Mouse (Mus musculus) ES-E14 (cell line): ENCODE results near the gene Rap1gap2. TPM values are rescaled to one million over a fixed set of nuclear protein-coding genes. Genes with fewer than 3 reads are reported as not detected.

ENCODE experiments used
- DNase-seq: peaks from one replicate; pipeline ENCODE4 v3.0.0-alpha.2; 2013; ENCODE audit warnings: low read depth, low spot score
- H3K27ac ChIP-seq: 2 replicates; pipeline ENCODE4 v1.5.1; 2012; ENCODE audit warnings: low read depth, mild to moderate bottlenecking, low read length, moderate library complexity, mixed read lengths; ENCODE audit not compliant: poor library complexity, insufficient read depth, severe bottlenecking
- H3K36me3 ChIP-seq: 2 replicates; pipeline ENCODE4 v1.6.1; 2012; ENCODE audit warnings: mild to moderate bottlenecking, low read length, moderate library complexity, mixed read lengths; ENCODE audit not compliant: control insufficient read depth, poor library complexity, insufficient read depth, severe bottlenecking
- H3K4me1 ChIP-seq, 2 experiments: fragments of 150-350 bp in 1 of 2; sonication (generic) in 1 of 2; 2 replicates each; pipeline ENCODE4 v1.6.1; 2012; ENCODE audit warnings: low read length in 2 of 2, mild to moderate bottlenecking in 1 of 2, mixed read lengths in 1 of 2; ENCODE audit not compliant: control insufficient read depth in 2 of 2, insufficient read depth in 2 of 2, poor library complexity in 1 of 2
- H3K4me3 ChIP-seq, 2 experiments: fragments of 150-350 bp in 1 of 2; sonication (generic) in 1 of 2; 2 replicates each; pipeline ENCODE4 v1.5.1; 2012; ENCODE audit warnings: low read length in 2 of 2, low read depth in 1 of 2, mild to moderate bottlenecking in 1 of 2, mixed read lengths in 1 of 2; ENCODE audit not compliant: insufficient read depth in 1 of 2, poor library complexity in 1 of 2, severe bottlenecking in 1 of 2
- H3K9ac ChIP-seq: 2 replicates; pipeline ENCODE4 v1.6.1; 2012; ENCODE audit warnings: low read depth, mild to moderate bottlenecking, low read length, mixed read lengths; ENCODE audit not compliant: poor library complexity, insufficient read depth, severe bottlenecking
- H3K9me3 ChIP-seq: fragments of 150-350 bp; sonication (generic); 2 replicates; pipeline ENCODE4 v1.6.1; 2012; ENCODE audit warnings: low read depth, mild to moderate bottlenecking, low read length; ENCODE audit not compliant: control insufficient read depth, insufficient read depth
- CHD2 ChIP-seq: IDR thresholded peaks from 2 replicates; pipeline ENCODE4 v1.6.1; 2014; ENCODE audit warnings: mild to moderate bottlenecking, low read depth, low read length, inconsistent platforms
- HCFC1 ChIP-seq: IDR thresholded peaks from 2 replicates; pipeline ENCODE4 v1.6.1; 2012; ENCODE audit warnings: low read length, inconsistent platforms, borderline replicate concordance; ENCODE audit not compliant: insufficient read depth
- MAFK ChIP-seq: IDR thresholded peaks from 2 replicates; pipeline ENCODE4 v1.6.1; 2014; ENCODE audit warnings: mild to moderate bottlenecking, low read depth, low read length, inconsistent platforms; ENCODE audit not compliant: insufficient read depth
- ZC3H11A ChIP-seq: IDR thresholded peaks from 2 replicates; pipeline ENCODE4 v1.6.1; 2012; ENCODE audit warnings: low read depth, mild to moderate bottlenecking, inconsistent platforms, low read length, borderline replicate concordance
- ZNF384 ChIP-seq: IDR thresholded peaks from 2 replicates; pipeline ENCODE4 v1.6.1; 2012; ENCODE audit warnings: low read depth, low read length, inconsistent platforms
- in situ Hi-C, 2 experiments: fragments of 600-800 bp; cut with MboI; formaldehyde crosslinking; loops; one replicate each; pipeline ENCODE4 v1.15.1; 2025; ENCODE audit warnings: low sequenced_read_pairs in 2 of 2, inconsistent platforms in 1 of 2; ENCODE audit not compliant: unreplicated experiment in 2 of 2
- total RNA-seq: library from RNA; depleted of rRNA; stranded (reverse); fragments of 300-350 nt; gene quantifications from 2 replicates; pipeline ENCODE4 v1.2.3, GENCODE M21; 2012

Gene Rap1gap2
- total RNA-seq, 1 experiment: 2.7 TPM

DNA sequence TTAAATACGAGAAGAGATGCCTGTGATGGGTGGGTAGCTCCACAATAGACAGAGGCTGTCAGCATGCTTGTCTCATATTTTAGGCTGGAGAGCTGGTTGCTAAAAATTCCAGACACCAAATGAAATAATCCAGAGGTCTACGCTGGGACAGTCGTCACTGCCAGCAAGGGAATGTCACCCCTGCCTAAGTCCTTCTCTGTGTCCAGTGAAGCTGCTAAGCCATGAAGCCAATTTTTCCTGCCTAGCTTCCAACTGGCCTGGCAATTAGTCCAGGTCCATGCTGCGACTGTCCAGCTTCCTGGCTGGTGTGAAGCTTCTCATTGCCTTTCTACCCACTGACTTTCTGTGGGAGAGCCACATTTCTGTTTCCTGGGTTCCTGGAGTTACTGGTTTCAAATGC, 177.7 kb downstream of the Rap1gap2 start:
- Histone ChIP-seq H3K36me3 (no peaks in the 10 kb centered on the region), H3K9ac (no peak overlapping the region), H3K4me1 (no peaks in the 10 kb centered on the region), H3K9me3 (no peaks in the 10 kb centered on the region), H3K27ac (no peak overlapping the region), H3K4me3 (no peak overlapping the region)
- no peak for DNase-seq
- TF ChIP-seq CHD2: no peak
- TF ChIP-seq MAFK: no peak
- no peak for TF ChIP-seq HCFC1
- no peak for TF ChIP-seq ZNF384
- no peak for TF ChIP-seq ZC3H11A
- in situ Hi-C loops: no loop called here

DNA sequence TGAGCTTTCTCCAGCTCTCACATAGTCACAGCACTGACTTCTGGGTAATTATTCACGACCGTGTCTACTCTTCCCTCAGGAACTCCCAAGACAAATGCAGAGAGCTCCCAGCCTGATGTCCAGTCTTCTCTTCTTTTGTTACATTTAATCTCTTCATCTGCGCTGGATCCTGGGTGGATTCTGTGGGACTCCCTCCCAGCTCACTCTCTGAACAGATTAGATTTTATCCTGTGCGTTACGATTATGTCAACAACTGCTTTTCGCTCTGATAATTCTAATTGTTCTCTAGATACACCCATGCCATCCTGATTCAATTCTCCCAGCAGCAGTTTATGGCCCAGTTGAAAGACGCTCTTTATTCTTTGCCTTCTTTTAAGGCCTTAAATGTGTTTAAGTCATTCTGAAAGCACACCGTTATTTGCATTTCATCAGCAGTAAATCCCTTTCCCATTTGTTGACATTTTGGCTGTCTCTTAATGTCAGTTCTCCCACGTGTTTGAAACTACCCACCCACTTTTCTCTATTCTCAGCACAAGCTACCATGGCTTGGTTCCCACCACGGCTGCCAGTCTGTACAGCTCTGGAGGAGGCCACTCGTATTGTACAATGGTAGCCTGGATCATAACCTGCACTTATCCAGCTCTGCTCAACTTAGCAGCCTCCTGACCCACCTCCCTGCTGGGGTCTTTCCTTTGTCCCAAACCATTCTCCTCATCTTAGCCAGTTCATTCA, 180.8 kb downstream of the Rap1gap2 start:
- no peak for DNase-seq
- Histone ChIP-seq H3K27ac (no peak overlapping the region), H3K4me1 (no peaks in the 10 kb centered on the region), H3K9ac (no peak overlapping the region), H3K9me3 (no peaks in the 10 kb centered on the region), H3K4me3 (no peak overlapping the region), H3K36me3 (no peaks in the 10 kb centered on the region)
- in situ Hi-C loops: no loop called here
- TF ChIP-seq MAFK (no peak), HCFC1 (no peak), CHD2 (no peak), ZC3H11A (no peak), ZNF384 (no peak)

DNA sequence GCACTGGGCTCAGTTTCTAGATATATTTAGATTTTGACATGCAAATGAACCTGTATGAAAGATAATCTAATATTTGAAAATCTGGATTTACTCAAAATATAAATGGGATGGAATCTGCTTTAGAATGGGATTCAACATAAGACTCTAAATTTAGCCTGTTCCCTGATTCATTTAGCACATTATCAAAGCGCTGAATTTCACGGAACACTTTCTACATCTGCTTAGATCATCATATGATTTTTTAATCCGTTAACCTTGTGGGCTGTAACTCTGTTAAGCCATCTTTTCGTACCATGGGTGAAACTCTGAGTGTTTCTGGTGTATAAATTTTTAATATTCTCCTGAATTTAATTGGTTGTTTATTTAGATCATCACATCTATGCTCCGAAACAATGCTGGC, 184.4 kb downstream of the Rap1gap2 start:
- Histone ChIP-seq H3K9me3 (no peaks in the 10 kb centered on the region), H3K27ac (no peak overlapping the region), H3K9ac (no peak overlapping the region), H3K4me3 (no peak overlapping the region), H3K4me1 (no peaks in the 10 kb centered on the region), H3K36me3 (no peaks in the 10 kb centered on the region)
- in situ Hi-C loops: no loop called here
- DNase-seq: no peak
- TF ChIP-seq MAFK: no peak
- TF ChIP-seq CHD2: no peak

DNA sequence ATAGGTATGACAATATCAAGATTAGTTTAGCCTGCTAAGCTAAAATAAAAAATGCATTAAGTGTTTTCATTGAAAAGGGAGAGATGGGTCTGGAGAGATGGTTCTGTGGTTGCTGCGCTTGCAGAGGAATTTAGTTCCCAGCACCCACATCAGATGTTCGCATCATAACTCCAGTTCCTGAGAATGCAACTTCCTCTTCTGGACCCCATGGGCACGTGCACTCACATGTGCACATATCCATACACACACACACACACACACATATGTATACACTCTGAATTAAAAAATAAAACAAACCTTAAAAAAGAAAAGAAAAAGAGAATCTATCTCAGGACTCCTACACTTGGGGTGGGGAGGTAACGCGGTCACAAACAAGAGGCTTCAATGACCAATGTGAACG, 188.7 kb downstream of the Rap1gap2 start:
- DNase-seq: no peak
- Histone ChIP-seq H3K4me3 (no peak overlapping the region), H3K9me3 (no peaks in the 10 kb centered on the region), H3K27ac (no peak overlapping the region), H3K9ac (no peak overlapping the region), H3K36me3 (no peaks in the 10 kb centered on the region), H3K4me1 (no peaks in the 10 kb centered on the region)
- in situ Hi-C loops: no loop called here
- TF ChIP-seq CHD2: no peak
- TF ChIP-seq MAFK: no peak
- TF ChIP-seq HCFC1: no peak
- no peak for TF ChIP-seq ZC3H11A
- TF ChIP-seq ZNF384: no peak

DNA sequence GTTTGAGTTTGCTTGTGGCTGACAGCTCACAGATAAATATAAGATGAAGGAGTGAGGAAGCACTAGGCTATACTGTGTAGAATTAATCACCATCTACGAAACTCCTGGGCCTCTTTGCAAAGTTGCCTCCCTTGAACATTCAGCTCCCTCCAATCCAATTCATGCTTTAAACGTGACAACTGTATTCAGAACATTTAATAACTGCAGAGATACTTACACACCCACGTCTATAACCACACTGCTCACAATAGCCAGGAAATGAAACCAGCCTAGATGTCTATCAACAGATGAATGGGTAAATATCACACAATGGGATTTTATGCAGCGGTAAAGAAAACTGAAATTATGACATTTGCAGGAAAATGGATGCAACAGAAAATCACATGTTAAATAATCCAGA, 189.6 kb downstream of the Rap1gap2 start:
- no peaks in the 10 kb centered on the region for H3K9me3 ChIP-seq
- DNase-seq: no peak
- H3K4me3 ChIP-seq: no peak overlapping the region
- in situ Hi-C loops: no loop called here
- H3K4me1 ChIP-seq: no peaks in the 10 kb centered on the region
- no peaks in the 10 kb centered on the region for H3K36me3 ChIP-seq
- H3K27ac ChIP-seq: no peak overlapping the region
- no peak for TF ChIP-seq ZC3H11A
- no peak for TF ChIP-seq HCFC1
- no peak for TF ChIP-seq MAFK
- no peak for TF ChIP-seq ZNF384
- TF ChIP-seq CHD2: no peak
- H3K9ac ChIP-seq: no peak overlapping the region
